Mouse (Mus musculus): ENCODE results near the gene Med15.
A peak's percentile ranks its signal among the peaks of the same experiment; 100 is the strongest.

DNA sequence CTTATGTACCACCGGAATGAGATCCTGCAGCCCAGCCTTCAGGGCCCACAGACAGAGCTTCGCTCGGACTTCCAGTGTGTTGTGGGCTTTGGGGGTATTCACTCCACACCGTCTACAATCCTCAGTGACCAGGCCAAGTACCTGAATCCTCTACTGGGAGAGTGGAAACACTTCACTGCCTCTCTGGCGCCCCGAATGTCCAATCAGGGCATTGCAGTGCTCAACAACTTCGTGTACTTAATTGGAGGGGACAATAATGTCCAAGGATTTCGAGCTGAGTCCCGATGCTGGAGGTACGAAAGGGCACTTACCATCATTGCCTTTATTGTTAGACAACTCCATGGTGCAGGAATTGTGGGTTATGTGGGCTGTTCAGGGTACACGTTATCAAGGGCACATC, 44.1 kb upstream of the Med15 start:
- TF ChIP-seq CTCF (IDR thresholded peaks at IDR 0.05; ENCODE audit: borderline replicate concordance, insufficient read depth, low read length) (peak; percentile 18; the same call in 1 of the 2 replicates), POLR2A (IDR thresholded peaks at IDR 0.05; ENCODE audit: low read depth, low read length) (no peak)
